Mouse (Mus musculus): ENCODE measurements at regions not wholly inside any gene's neighbourhood (a gene's known extent, or its start where the extent isn't known, plus 50 kb on each side); places are given as distances from the start of the nearest gene placed in this dataset.

- no peak for ATAC-seq (replicated peaks; ENCODE audit: poor library complexity, severe bottlenecking)
Observed at GRCm38 (mm10) chr1:67359824-67360223, 237.0 kb downstream of the Cps1 start.

- no peak for ATAC-seq (replicated peaks; ENCODE audit: poor library complexity, severe bottlenecking)
Observed at GRCm38 (mm10) chr1:67366038-67366437, 243.2 kb downstream of the Cps1 start.

- no peak for ATAC-seq (replicated peaks; ENCODE audit: poor library complexity, severe bottlenecking)
Observed at GRCm38 (mm10) chr1:67366485-67366884, 243.7 kb downstream of the Cps1 start.

- ATAC-seq (replicated peaks; ENCODE audit: poor library complexity, severe bottlenecking), result peak; percentile 55
Observed at GRCm38 (mm10) chr1:67382366-67382765, 259.5 kb downstream of the Cps1 start.

- no peak for ATAC-seq (replicated peaks; ENCODE audit: poor library complexity, severe bottlenecking)
Observed at GRCm38 (mm10) chr1:67385377-67385776, 262.6 kb downstream of the Cps1 start.

- ATAC-seq (replicated peaks; ENCODE audit: poor library complexity, severe bottlenecking), result no peak
Observed at GRCm38 (mm10) chr1:67386877-67387276, 264.1 kb downstream of the Cps1 start.

GRCm38 (mm10) chr1:67397757-67398446, 275.1 kb downstream of the Cps1 start:
- peak; percentile 91 for ATAC-seq (replicated peaks; ENCODE audit: poor library complexity, severe bottlenecking)

GRCm38 (mm10) chr1:67409531-67409930, 286.7 kb downstream of the Cps1 start:
- ATAC-seq (replicated peaks; ENCODE audit: poor library complexity, severe bottlenecking), result no peak

- ATAC-seq (replicated peaks; ENCODE audit: poor library complexity, severe bottlenecking), result no peak
Observed at GRCm38 (mm10) chr1:67417196-67417595, 294.4 kb downstream of the Cps1 start.

GRCm38 (mm10) chr1:67428398-67428797, 305.6 kb downstream of the Cps1 start:
- no peak for ATAC-seq (replicated peaks; ENCODE audit: poor library complexity, severe bottlenecking)

GRCm38 (mm10) chr1:67450831-67451230, 328.0 kb downstream of the Cps1 start:
- ATAC-seq (replicated peaks; ENCODE audit: poor library complexity, severe bottlenecking), result no peak

GRCm38 (mm10) chr1:67464203-67464602, 341.4 kb downstream of the Cps1 start:
- no peak for ATAC-seq (replicated peaks; ENCODE audit: poor library complexity, severe bottlenecking)

GRCm38 (mm10) chr1:67465527-67465926, 342.7 kb downstream of the Cps1 start:
- no peak for ATAC-seq (replicated peaks; ENCODE audit: poor library complexity, severe bottlenecking)

GRCm38 (mm10) chr1:67477006-67477405, 354.2 kb downstream of the Cps1 start:
- no peak for ATAC-seq (replicated peaks; ENCODE audit: poor library complexity, severe bottlenecking)

- ATAC-seq (replicated peaks; ENCODE audit: poor library complexity, severe bottlenecking), result no peak
Observed at GRCm38 (mm10) chr1:67477966-67478365, 355.1 kb downstream of the Cps1 start.

GRCm38 (mm10) chr1:67481974-67482373, 359.1 kb downstream of the Cps1 start:
- no peak for ATAC-seq (replicated peaks; ENCODE audit: poor library complexity, severe bottlenecking)

- no peak for ATAC-seq (replicated peaks; ENCODE audit: poor library complexity, severe bottlenecking)
Observed at GRCm38 (mm10) chr1:67504140-67504539, 381.3 kb downstream of the Cps1 start.

GRCm38 (mm10) chr1:67505746-67506145, 382.9 kb downstream of the Cps1 start:
- no peak for ATAC-seq (replicated peaks; ENCODE audit: poor library complexity, severe bottlenecking)

GRCm38 (mm10) chr1:67518295-67518694, 395.5 kb downstream of the Cps1 start:
- ATAC-seq (replicated peaks; ENCODE audit: poor library complexity, severe bottlenecking), result no peak

GRCm38 (mm10) chr1:67558728-67559127, 435.9 kb downstream of the Cps1 start:
- ATAC-seq (replicated peaks; ENCODE audit: poor library complexity, severe bottlenecking), result no peak

- no peak for ATAC-seq (replicated peaks; ENCODE audit: poor library complexity, severe bottlenecking)
Observed at GRCm38 (mm10) chr1:67559179-67559578, 436.4 kb downstream of the Cps1 start.

- ATAC-seq (replicated peaks; ENCODE audit: poor library complexity, severe bottlenecking), result no peak
Observed at GRCm38 (mm10) chr1:67571616-67572015, 448.8 kb downstream of the Cps1 start.

GRCm38 (mm10) chr1:67579732-67580131, 456.9 kb downstream of the Cps1 start:
- no peak for ATAC-seq (replicated peaks; ENCODE audit: poor library complexity, severe bottlenecking)

Data from granulocyte monocyte progenitor cell, adult 5-6 weeks (primary cell).